Mouse (Mus musculus): ENCODE data around the gene Map1lc3b.

Map1lc3b gene

GRCm38 (mm10) chr8:121590203-121591177 is at the start of gene Map1lc3b:
TSS of gene Map1lc3b (plus strand) at chr8:121590361.
- peak; percentile 94 for DNase-seq (ENCODE audit: low spot score in 2 of 2)

- DNase-seq (ENCODE audit: low spot score in 2 of 2), result no peak
Observed at GRCm38 (mm10) chr8:121541862-121542261, 48.3 kb upstream of the Map1lc3b start.

DNA sequence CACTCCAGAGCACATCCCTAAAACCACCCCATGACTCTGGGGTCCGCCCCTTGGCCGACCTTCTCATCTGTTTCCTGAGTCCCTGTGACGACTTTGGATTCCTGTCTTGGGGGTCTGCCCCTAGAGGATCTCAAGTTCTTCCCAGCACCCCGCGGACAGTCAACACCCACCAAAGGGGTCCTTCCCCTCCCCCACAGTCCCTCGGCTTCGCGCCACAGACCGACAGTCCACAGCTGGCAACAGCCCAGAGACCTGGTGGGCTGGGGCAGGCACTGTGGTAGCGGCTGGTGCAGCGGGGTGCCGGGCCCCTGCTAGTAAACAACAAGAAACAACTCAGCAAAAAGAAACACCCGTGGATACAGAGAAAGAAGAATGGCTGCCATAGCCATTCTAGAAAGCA is 47.3 kb upstream of the Map1lc3b start:
- DNase-seq (ENCODE audit: low spot score in 2 of 2), result no peak

DNA sequence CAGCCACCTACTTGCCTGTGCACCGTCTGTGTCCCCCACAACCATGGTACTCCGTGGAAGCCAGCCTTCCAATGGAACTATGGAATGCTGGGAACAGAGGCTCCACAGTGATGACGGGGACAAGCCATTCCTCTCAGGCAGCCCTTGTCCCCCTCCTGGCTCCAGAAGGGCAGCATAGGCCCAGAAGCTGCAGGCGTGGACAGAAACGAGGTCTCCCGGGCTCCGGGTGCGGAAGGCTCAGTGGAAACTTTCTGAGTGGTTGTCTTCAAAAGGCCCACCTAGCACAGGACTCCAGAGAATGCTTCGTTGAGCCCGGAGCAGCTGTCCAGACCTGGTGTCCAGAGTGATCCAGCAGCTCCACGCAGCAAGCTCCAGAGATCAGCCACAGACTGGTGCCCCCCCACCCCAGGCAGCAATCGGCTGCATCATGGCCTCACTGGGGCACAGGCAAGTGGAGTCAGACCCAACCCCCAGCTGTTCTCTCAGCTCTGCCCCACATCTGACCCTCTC is 45.8 kb upstream of the Map1lc3b start, which contains the start of gene 1700018B08Rik:
Gene 1700018B08Rik, minus strand, starts transcription at position 45 of the 510 bp plus-strand sequence.
- DNase-seq (ENCODE audit: low spot score in 2 of 2), result no peak

GRCm38 (mm10) chr8:121544936-121545335 is 45.2 kb upstream of the Map1lc3b start:
- DNase-seq (ENCODE audit: low spot score in 2 of 2), result no peak

- peak; percentile 45 to 66 for DNase-seq (ENCODE audit: low spot score in 2 of 2)
Observed at GRCm38 (mm10) chr8:121547132-121547531, 43.0 kb upstream of the Map1lc3b start.

GRCm38 (mm10) chr8:121550056-121550455 is 40.1 kb upstream of the Map1lc3b start:
- DNase-seq (ENCODE audit: low spot score in 2 of 2), result no peak

- DNase-seq (ENCODE audit: low spot score in 2 of 2), result no peak
Observed at GRCm38 (mm10) chr8:121551065-121551985, 38.8 kb upstream of the Map1lc3b start.

DNA sequence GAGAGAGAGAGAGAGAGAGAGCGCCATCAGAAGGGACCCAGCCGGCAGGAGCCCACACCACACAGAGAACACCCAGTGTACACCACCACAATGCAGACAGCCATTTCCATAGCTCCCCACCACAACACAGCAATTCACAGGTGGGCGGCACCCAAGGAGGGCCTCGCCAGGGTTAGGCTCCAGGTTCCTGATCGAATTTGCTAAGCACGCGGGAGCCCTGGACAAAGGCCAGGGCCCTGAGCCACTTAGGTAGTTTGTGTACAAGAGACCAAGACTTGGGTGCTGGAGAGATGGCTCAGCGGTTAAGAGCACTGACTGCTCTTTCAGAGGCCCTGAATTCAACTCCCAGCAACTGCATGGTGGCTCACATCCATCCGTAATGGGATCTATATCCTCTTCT is 37.7 kb upstream of the Map1lc3b start:
- no peak for DNase-seq (ENCODE audit: low spot score in 2 of 2)

DNA sequence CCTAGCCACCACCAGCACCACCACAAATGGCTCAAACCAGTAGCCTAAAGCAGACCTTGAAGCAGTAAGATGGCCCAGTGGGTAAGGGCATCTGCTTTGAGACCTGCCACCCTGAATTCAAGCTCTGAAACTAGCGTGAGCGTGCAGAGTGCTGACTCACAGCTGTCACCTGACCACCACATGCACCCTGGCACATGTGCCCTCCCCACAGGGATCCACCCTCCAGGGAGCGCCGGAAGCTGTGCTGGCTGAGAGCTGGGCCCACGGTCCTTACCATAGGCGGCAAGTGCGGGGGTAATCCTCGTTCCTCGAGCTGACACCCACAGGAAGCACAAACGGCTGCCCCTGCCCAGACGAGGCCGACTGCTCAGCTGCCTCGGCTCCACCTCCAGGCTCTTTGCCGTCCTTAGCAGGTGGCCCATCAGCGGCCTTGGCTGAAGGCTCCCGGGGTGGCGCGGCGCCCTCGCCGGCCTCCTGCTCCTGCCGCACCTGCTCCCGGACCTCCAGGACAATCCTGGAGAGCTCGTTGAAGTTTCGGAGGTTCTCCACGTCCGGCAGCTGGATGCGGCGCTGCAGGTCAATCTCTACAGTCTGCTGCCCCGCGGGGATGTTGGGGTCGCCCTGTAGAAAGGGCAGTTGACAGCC is 36.2 kb upstream of the Map1lc3b start:
- DNase-seq (ENCODE audit: low spot score in 2 of 2), result no peak

DNA sequence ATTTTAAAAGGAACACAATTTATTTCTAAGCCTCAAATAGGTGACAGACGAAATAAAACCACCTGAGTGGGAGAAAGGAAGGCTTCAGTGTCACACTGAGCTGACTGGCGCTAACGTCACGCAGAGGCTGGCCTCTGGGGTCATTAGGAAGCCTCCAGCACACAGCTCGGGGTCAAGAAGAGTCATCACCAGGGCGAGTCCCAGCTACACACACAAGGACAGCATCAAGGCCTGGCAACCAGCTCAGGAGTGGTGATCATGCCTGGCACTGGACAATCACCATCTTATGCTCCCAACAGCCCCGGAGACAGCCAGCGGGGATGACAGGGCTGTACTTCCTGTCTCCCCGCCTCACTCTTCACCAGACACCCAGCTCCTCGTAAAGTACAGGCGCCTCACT is 32.4 kb upstream of the Map1lc3b start:
- DNase-seq (ENCODE audit: low spot score in 2 of 2), result no peak

DNA sequence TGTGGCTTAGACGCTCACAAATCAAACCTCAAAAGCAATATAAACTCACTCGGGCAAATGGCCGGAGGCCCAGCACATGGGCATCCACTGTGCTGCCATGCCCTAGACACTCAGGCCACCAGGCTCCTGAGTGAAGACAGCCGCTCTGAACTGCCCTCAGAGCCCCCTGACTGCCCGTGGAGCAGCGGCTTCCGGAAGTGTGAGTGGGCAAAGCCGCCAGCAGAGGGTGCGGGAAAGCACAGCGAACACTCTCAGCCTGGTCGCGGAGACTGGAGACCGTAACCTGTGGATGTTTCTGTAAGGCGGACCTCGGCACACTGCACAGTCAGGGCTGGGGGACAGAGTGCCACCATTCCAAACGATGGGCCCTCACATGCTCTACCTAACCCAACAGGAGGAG is 31.6 kb upstream of the Map1lc3b start:
- no peak for DNase-seq (ENCODE audit: low spot score in 2 of 2)

GRCm38 (mm10) chr8:121559801-121560200 is 30.4 kb upstream of the Map1lc3b start:
- no peak for DNase-seq (ENCODE audit: low spot score in 2 of 2)

- DNase-seq (ENCODE audit: low spot score in 2 of 2), result no peak
Observed at GRCm38 (mm10) chr8:121560432-121561100, 29.6 kb upstream of the Map1lc3b start.

DNA sequence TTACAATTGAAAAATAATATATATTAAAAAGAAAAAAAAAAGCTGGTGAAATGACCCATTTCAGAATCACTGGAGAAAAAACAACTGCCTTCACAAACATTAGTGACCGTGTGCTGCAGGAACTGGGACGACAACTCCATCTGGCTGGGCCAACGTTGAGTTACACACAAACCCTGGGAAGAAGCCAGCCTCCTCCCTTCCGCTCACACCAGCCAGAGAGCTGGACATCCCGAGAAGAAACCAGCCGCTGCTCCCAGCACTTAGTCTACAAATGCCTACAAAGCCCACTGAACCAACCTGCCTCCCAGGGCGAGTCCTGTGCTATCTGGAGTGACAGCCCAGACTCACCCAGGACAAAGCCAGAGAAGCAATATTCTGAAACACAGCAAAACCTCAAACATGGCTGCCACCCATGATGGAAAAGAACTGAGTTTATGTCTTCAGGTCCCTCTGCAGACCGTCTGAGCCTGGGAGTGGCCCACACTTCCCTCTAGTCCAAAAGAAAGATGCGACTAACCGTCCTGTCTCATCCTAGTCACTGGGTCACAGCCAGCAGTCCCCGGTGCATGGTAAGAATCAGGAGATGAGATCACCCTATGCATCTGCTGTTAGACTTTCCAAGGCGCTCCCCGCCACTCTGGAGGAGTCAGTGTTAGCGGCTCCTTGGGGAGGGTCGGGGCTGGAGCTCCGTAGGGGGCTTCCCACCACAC is 28.4 kb upstream of the Map1lc3b start:
- DNase-seq (ENCODE audit: low spot score in 2 of 2), result no peak

DNA sequence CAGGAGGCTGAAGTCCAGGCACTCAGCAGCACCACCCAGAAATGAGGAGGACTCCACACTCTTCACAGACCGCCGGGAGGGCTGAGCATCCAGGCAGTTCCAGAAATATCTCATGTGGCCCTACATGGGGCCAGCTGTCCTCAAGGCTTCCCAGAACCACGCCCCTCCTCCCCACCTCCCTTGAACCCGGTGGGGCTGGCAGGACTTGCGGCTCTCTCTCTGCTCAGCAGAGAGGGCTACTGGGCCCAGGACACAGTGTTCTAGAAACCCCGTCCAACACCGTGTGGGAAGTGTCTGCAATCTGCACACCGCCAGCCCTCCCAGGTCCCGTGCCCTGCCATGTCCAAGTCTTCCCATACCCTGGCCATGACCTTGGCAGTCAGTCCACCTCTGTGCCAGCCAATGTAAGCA is 27.2 kb upstream of the Map1lc3b start:
- no peak for DNase-seq (ENCODE audit: low spot score in 2 of 2)

GRCm38 (mm10) chr8:121563701-121564100 is 26.5 kb upstream of the Map1lc3b start:
- no peak for DNase-seq (ENCODE audit: low spot score in 2 of 2)

DNA sequence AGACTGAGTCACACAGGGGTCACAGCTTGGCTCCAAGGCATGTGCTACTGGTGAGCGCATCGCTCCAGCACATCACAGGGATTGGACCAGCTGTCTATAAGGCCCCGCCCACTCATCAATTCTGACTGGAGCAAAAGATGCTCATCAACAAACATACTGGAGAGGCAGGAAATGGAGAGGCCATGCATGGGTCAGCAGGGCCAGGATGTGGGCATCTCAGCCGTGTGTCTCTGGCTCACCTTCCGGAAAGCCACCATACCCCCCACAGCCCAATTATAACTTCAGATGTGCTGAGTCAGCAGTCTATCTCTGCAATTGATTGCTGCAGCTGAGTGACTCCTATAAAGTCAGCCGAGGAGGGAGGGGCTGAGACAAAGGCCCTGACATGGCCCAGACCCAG is 21.8 kb upstream of the Map1lc3b start:
- DNase-seq (ENCODE audit: low spot score in 2 of 2), result no peak

DNA sequence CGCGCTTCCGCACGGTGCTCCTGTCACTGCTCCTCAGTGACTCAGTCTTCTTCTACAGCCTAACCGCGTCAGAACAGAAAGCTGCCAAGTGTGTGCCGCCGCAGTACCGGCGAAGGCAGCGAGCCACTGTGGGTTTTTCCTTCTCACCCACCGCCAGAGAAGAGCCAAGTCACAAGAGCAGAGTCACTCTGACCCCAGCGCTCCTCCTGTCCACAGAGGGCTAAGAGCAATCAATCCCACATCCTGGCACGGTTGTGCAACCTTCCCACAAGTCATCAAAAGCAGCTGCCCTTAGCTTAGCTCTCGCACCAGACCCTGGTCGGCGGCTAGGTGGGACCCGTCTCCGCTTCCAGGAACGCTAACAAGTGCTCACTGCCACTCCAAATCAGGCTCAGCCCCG is 19.8 kb upstream of the Map1lc3b start:
- no peak for DNase-seq (ENCODE audit: low spot score in 2 of 2)

DNA sequence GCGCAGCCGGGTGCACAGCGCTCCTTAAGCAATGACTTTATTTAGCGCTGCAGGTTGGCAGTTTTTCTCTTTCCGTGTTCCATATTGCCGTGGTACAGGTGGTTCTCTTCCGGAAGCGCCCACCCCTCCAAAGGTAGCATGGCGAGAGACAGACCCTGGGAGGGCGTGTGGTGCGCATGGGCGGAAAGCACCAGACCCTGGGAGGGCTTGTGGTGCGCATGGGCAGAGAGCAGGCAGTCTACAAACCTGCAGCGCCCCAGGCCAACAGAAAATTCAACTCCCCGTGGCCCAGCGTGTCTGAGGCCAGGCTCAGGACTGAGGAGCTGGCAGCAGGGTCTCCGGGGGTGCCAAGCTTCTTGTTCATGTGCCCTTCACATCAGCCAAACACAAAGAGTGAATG is 19.4 kb upstream of the Map1lc3b start:
- DNase-seq (ENCODE audit: low spot score in 2 of 2), result no peak

Data from spleen, postnatal 36 days (tissue).